Mouse (Mus musculus) B cell, adult 2 months (primary cell): ENCODE measurements around the gene Map3k14.
"Not testable (repeated sequence)": the region's sequence is repeated elsewhere in the genome, so short reads cannot be mapped to it uniquely, and the experiment has no call there.

Source experiments
- DNase-seq, 2 experiments: peaks; one replicate each; pipeline ENCODE4 v3.0.0; 2022

Map3k14 gene

DNA sequence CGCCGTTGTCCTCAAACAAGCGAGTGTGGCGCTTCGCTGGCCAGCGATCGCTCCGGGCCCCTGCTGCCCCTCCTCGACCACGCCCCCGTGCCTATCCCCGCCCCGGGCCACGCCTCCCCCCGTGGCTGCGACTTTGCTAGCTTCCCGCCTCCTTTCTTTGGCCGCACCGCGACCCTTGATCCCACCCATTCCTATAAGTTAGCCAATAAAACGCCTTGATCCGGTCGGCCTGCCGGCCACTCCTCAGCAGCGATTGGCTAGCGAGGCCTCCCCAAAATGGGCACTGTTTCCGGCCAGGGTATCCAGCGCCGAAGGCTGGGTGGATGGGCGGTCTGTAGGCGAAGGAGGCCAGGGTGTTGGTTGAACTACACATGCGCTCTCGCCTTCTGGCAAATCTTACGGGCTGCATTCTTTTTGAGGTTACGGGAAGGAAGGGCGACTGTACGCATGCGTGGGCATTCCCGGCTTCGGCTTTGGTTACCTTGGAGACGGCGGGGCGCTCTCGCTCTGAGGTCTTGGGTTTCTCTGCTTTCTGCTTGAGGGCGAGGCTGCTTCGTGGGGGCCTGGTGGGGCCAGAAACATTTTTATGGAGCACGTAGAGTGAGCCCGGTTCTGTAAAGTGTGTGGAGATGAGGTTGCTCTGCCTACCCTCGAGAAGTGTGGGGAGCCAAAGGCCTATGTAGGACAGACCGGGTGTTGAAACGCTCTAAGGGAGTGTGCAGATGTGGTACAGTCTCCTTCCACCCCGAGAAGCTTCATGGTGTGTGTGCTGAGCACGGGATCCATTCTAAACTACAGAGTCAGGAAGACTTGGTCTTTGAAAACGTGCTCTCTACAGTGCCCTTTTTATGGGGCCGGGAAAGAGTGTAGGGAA, at the start of gene Map3k14:
TSS of gene Map3k14 (minus strand) at position 127 of the 874 bp plus-strand sequence.
- DNase-seq: peak; percentile 99

DNA sequence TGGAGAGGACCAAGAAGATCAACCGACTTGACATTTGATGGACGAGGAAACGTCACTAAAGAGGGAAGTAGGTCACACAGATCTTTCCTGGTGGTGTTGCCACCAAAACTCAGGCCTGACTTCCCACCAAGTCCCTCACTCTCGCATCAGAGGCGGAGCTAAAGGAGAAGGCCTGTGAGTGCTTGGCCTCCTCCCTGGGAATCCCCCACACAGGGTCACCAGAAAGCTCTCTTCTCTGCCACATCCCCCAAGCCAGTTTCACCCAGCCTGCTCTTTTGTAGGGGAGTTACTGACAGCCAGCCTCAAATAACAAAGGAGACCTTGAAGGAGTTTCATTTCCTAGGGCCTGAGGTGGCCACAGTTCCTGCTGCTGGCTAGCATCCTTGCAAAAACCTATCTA, 48.1 kb upstream of the Map3k14 start:
- DNase-seq: no peak

DNA sequence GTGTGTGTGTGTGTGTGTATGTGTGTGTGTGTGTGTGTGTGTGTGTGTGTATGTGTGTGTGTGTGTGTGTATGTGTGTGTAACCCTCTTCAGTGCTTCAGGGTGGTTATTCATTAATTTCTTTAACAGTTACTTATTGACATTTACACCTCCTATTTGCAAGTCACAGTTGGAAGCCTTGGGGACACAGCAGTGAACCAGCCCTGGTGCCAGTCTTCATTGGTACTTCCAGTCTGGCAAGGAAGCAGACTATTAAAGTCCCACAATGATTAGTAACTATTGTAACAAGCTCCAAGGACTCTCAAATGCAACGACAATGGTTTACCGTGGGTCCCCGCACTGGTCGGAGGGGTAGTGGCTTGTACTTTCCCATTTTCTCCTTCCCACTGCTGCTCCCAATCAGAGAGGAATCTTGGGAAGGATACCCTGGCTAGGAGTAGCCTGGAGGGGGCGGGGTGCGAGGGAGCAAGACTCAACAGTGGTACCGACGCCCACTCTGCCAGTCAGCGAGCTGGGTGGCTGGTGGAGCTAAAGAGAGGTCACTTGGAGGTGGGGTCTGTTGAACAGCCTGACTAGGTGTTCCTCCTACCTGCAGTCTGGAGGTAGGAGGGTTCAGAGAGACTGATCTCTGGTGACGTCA, 47.6 kb upstream of the Map3k14 start:
- DNase-seq: no peak

DNA sequence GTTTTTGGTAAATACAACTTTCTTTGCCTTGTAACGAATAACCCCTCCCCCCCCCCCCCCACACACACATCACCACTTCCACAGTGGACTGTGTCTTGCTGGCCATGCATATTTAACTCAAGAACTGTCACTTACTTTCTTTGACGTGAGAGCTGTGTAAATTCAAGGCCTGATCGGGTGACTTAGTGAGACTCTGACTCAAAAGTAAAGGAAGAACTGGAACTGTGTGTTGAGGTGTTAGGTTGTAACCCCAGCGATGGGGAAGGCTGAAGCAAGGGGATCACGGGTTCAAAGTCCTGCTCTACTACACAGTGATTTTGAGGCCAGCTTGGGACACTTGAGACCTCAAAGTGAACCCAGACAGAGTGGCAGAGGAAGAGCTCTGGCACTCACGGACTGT, 46.3 kb upstream of the Map3k14 start:
- DNase-seq: no peak

DNA sequence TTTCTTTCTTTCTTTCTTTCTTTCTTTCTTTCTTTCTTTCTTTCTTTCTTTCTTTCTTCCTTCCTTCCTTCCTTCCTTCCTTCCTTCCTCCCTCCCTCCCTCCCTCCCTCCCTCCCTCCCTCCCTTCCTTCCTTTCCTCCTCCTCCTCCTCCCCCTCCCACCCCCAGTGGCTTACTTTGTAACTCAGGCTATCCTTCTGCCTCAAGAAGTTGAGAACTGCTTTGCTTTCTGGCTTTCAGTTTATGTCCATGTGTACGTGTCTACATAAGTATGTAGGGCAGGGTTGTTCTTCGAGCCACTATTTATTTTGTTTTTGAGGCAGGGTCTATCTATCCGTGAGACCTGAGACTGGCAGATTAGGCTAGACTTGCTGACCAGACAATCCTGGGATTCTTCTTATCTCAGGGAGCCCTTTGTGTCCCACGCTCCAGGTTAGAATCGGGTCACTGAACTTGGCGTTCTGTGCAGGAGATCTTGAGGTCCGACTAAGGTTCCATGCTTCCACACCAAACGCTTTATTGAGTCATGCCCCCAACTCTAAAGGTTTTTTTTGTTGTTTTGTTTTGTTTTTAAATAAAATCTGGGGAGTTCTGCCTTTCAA, 45.5 kb upstream of the Map3k14 start:
- no peak for DNase-seq

DNA sequence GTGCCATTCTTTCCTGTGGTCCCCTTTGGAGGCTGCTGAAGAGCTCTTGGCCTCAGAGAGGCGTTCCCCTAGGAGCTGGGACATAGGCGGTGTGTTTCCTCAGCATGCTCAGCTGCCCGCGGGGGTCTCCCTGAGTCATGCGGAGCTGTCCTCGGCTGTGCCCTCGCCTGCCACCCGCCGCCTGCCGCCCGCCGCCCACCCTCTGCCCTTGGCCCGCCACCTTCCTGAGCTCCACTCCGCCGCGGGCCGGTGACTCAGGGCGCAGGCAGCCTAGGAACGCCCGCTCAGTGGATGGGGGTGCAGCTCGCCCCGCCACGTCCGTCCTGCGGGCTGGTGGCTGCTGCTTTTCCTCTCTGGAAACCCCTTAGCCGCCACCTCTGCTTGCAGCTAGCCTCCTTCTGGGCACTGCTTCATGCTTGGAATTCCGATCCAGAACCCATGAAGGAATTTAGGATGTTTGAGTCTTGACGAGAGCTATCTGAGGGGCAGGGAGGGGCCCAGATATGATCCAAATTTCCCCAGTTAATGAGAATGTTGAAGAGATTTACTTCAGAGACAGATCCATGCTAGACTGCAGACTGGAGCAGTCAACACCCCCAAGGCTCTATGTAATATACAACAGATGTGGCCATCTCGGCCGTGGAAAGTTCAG, 44.8 kb upstream of the Map3k14 start:
- peak; percentile 39 to 41 for DNase-seq

DNA sequence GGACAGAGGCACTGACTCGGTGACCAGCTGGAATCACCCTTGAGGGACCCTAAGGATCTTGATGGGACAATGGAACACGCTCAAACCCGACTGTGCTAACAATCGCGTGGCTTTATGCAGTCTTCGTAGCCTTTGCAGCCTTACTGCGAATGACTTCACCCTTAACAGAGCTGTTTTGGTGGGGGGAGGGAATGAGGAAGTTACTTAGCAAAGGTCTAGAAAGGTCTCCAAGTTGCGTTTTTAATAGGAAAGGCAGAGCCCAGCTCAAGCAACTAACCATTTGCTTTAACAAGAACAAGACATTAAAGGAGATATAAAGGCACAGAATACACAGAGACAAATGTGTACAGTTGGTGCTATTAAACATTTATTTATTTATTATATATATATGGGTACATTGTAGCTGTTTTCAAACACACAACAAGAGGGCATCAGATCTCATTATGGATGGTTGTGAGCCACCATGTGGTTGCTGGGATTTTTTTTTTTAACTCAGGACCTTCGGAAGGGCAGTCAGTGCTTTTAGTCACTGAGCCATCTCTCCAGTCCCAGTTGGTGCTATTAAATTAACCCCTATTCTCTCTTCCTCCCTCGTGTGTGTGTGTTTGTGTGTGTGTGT, 42.8 kb upstream of the Map3k14 start:
- peak in 1 of 2 experiments; percentile 33 for DNase-seq

DNA sequence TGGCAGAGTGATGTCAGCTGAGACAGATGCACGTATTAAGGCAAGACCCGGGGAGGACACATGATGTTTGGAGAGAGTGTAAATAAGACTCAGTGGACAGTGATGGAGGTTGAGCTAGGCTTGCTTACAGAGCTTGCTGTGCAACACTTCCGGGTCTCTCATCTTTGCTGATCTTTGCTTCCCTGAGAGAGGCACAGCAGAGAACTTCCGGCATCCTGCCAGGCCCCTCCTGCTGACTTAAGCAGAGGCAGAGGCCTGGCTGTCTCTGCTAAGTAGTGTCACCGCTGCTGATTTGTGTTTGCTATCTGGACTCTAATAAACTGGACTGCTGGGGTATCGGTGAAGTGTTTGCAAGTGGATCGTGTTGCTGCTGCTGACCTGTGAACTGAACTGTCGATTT, 40.6 kb upstream of the Map3k14 start:
- peak; percentile 15 to 21 for DNase-seq

DNA sequence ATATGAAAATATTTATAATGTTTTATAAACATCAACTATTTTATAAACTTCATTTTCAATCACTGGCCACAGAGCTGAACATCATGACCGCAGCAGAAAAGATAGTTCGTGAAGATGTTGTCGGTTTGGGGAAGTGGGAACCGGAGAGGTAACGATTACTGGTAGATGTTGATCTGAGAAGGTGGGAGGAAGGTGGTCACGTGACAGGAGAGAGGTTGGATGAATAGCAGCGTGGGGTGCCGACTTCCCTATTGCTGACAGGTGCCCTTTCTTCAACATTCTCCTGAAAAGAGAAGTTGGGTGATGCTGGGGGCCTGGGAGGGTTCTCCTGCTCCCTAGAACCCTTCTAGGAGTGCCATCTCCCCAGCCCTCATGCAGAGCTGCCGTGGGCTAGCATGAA, 37.3 kb upstream of the Map3k14 start:
- peak; percentile 63 to 70 for DNase-seq

DNA sequence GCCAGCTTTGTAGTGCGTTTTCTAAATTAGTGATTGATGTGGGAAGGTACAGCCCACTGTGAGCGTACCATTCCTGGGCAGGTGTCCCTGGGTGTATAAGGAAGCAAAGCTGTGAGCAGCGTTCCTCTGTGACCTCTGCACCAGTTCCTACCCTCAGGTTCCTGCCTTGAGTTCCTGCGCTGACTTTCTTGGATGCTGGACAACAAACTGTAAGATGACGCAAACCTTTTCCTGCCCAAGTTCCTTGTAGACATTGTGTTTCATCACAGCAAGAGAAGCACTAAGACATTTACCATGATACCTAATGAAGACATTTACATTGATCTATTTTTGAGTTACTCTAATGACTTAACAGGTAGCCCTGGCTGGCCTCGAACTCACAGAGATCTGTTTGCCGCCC, 27.5 kb upstream of the Map3k14 start:
- no peak for DNase-seq

DNA sequence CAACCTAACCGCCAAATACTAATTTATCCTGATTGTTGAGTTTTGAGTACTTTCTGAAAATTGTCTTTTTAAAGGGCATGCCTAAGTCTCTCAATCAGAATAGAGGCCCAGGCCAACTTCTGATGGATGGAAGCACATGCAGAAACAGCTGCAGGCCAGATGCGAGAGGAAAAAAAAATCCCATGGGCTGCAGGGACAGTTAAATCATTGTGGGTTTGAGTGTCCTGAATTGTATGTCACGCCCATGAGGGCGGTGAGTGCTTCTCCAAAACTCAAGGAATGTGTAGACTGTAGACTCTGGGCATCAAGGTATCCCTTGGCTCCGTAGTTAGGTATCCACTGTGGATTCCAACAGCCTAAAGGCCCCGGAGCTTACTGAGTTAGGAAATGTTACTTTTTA, 26.8 kb upstream of the Map3k14 start:
- DNase-seq: no peak

DNA sequence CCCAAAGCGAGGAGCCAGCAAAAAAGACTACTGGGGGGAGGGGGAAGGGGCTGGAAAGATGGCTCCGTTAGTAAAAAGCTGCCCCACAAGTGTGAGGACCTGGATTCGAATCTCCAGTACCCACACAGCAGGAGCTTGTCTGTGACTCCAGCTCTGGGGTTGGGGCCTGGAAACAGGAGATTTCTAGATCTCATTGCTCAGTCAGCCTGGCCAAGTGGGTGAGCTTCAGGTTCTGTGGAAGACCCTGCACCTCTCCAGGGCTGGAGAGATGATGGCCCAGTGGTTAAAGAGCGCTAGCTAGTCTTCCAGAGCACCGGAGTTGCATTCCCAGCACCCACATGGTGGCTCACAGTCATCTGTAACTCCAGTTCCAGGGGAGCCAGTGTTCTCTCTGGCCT, 25.6 kb upstream of the Map3k14 start:
- no peak for DNase-seq

DNA sequence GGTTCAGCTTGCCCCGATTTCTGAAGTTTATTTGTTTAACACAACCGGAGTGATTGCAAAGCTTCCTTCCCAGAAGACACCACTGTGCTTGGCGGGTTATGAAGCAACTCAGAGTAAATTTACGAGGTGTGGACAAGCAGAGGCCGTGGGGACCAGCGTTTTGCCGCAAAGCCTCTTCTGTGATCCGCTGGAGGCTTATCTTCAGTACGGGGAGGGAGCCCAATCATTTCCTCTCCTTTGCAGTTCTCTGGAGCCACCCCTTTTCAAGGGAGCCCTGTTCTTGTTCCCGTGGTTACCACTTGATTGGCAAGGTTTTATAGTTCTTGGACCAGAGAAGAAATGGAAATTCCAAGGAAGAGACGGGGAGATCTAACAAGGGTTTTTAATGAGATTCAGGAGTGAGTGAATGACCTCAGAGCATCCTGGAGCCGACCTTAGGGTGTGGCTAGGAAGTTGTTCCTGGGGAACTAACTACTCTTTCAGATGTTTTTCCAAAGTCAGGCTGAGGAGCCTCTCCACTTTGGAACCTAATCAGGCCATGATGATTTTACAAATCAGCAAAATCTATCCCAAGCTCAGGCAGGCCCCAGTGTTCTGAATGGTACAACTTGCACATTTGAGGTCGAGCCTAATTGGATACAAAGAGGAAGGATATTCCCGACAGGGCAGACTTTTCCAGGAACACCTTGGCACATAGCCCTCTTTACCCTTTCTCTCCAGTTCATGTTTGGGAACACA, 25.0 kb upstream of the Map3k14 start:
- DNase-seq: no peak

DNA sequence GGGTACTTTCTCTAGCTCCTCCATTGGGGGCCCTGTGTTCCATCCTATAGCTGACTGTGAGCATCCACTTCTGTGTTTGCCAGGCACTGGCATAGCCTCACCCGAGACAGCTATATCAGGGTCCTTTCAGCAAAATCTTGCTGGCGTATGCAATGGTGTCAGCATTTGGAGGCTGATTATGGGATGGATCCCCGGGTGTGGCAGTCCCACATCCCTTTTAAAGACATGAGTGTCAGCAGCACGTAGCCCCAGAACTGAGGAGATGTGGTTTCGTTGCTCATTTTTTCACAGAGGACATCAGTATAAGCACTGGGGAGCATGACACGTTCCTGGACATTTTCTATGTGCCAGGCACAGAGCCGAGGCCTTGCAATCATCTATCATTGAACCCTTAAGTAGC, 23.6 kb upstream of the Map3k14 start:
- not testable (repeated sequence) for DNase-seq

DNA sequence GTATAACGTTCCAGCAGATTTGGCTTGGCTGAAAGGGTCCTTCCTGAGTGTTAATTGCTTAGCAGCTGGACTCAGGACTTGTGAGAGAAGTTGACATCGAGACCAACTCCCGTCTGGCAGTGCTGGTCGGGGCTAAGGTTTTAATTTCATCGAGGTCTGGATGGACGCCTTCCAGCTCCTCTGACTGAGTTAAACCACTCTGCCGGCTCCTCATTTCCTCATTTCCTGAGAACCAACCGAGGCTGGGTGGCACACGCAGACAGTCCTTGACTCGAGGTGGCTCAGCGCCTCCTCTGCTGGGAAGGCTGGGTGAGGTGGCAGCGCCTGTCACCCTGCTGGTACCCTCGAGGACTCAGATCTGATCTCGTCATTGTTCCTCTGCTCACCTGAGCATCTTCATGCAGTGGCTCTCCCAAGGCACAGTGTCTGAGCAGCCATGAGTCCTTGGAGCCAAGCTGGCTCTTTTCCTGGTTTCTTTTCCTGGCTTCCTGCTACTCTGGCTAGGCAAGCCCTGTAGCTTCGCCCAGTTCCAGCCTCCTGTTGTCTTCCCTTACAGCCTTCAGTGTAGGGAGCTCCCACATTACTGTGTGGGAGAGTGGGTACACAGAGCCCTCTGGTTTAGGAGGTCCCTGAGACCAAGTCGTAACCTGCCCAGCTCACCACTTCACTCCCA, 21.2 kb upstream of the Map3k14 start:
- DNase-seq: no peak

DNA sequence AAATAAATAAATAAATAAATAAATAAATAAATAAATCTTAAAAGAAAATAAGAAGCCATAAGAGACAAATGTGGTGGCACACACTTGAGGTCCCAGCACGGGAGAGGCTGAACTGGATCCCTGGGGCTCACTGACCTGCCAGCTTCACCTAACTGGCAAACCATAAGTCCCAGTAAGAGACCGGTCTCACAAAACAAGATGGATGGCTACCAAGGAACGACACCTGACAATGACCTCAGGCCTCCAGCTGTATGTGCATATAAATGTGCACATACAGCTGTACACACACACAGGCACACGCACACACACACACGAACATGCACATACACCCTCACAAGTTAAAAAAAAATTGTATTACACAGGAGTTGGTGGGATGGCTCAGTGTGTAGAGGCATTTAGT, 19.6 kb upstream of the Map3k14 start:
- DNase-seq: no peak

DNA sequence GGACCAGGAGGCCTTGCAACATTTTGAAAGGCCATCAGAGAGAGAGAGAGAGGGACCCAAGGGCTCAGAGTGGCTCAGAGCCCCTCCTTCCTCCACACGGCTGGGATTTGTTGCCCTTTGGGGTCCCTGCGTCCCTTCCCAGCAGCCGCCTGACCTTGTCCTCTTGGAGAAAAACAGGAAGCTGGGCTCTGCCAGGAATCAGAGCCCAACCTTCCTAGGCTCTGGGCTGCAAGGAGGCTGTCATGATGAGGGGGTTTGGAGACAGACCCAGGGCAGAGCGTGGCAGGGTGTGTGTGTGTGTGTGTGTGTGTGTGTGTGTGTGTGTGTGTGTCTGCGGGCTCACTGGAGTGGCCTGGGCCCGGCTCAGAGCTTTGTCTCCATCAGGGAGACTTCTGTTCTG, 18.7 kb upstream of the Map3k14 start:
- no peak for DNase-seq

DNA sequence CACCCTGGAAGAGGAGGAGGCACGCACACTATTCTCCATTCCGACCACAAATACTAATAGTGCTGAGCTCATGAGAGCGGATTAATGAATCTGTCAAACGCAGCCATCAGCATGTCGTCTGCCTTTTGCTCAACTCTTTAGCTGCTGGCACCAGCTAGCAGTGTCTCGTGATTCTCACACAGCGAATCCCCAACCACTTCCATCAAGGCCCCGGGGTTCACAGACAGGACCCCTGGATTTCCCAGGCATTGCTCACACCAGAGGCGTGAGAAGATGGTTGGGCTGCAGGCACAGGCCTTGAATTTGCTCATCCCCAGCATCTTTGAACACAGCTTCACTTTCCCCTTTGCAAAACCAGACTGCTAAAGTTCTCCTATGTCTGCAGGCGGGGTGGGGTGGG, 18.0 kb upstream of the Map3k14 start:
- DNase-seq: no peak

DNA sequence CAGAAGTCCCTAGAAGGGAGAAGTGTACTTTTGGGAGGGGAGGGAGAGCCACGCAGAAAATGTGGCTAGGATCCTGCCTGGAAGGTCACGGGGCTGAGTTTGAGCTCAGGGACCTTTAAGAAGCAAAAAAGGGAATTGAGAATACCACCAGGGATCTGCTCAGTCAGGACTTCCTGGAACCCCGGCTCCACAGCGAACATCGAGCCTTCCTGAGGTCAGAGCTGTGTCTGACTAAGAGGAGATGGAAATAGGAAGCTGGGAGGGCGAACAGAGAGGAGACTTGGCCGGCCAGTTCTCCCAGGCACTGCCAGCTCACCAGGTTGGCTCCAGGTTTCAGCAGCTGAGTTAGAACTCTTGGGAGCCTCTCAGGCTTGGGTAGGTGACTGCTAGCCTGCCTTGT, 14.5 kb upstream of the Map3k14 start:
- no peak for DNase-seq

DNA sequence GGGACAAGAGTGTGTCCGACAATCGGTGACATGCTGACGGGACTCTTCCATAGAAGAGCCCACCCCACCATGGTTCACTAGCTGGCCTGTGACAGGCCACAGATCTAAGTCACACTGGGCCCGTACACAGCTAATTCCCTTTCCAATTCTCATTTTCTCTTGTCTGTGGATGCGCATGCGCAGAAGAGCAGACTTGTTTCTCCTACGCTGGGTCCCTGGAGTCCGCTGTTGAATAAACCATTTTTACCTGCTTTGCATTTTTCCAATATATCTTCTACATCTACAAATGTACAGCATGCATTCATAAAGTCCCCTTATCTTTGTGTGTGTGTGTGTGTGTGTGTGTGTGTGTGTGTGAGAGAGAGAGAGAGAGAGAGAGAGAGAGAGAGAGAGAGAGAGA, 9.2 kb upstream of the Map3k14 start:
- no peak for DNase-seq

DNA sequence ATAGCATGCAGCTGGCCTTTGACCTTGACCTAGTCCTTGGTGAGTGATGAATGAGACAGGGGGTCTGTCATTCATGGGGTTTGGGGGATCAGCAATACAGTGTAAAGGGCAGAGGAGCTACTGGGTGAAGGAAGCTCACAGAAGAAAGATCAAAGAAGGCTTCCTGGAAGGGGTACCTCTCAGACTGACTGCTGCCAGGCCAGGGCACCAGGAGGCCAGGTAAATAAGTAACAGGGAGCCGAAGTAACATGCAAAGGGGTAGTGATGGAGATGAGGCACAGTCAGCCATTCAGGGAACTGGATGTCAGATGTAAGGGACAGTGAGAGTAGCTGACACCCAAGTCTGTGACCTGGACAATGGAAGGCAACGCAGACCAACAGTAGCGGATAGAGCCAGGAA, 5.6 kb upstream of the Map3k14 start:
- no peak for DNase-seq

DNA sequence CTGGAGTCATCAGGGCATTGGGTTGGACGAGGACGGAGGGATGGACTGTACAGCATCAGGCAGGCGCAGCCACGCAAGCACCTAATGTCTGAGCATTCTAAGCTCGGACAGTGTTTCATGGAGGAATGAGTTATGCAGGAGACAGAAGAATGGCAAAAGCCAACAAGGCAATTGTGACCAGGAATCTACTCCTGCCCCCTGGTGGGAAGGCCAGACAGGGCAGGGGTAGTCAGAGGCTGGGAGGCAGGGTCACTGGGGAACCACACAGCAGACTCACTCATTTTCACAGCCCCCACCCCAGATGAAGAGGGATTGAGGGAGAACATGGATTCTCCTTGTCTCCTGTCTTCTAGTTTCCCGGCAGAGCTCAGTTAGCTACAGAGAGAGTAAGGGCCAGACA, 4.7 kb upstream of the Map3k14 start:
- DNase-seq: peak; percentile 85 to 88
